Mouse (Mus musculus) kidney, adult 8-10 months (tissue): ENCODE measurements around the gene Stat6.

Experiments used
- DNase-seq, 2 experiments: peaks; one replicate each; pipeline ENCODE4 v3.0.0; 2022

Gene Stat6

DNA sequence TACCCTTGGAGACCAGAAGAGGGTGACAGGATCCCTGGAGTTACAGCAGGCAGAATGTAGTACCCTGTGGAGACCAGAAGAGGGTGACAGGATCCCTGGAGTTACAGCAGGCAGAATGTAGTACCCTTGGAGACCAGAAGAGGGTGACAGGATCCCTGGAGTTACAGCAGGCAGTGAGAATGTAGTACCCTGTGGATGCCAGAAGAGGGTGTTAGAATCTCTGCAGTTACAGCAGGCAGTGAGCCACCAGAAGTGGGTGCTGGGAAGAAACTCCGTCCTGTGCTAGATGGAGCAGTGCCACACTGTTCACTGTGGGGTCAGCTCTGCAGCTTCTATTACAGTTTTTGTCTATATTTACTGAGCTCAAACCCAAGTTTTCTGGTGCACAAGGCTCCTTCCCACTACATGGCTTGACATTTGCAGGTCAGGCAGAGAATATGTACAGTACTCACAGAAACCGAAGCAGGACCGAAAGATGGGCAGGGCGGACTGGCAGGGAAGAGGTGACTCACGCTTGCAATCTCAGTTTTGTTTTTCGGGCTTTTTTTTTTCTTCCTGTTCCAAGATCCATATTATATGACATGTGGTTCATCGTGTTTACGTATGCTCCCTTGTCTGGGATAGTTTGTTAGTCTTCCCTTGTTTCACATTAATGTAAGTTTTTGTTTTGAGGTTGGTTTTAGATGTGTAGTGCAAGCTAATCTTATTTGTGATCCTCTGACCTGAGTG lies 32.2 kb downstream of the Stat6 start:
- peak; percentile 93 to 96 for DNase-seq

DNA sequence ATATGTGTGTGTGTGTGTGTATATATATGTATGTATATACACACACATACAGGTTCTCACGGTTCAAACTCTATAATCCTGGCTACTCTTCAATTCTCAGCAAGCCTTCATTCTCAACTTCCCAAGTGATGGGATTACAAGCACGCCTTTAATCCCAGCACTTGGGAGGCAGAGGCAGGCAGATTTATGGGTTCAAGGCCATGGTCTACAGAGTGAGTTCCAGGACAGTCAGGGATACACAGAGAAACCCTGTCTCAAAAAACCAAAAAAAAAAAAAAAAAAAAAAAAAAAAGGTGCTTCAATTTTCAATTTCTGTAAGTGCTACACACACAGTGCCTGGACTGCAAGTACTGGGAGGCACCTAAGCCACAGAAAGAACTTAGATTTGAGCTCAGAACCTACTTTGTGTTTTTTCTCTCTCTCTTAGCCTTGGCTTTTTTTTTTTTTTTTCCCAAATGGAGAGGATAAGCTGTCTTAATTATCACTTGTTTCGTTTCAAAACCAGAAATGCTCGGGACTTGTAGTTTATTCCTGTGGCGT lies 33.1 kb downstream of the Stat6 start:
- DNase-seq = no peak

DNA sequence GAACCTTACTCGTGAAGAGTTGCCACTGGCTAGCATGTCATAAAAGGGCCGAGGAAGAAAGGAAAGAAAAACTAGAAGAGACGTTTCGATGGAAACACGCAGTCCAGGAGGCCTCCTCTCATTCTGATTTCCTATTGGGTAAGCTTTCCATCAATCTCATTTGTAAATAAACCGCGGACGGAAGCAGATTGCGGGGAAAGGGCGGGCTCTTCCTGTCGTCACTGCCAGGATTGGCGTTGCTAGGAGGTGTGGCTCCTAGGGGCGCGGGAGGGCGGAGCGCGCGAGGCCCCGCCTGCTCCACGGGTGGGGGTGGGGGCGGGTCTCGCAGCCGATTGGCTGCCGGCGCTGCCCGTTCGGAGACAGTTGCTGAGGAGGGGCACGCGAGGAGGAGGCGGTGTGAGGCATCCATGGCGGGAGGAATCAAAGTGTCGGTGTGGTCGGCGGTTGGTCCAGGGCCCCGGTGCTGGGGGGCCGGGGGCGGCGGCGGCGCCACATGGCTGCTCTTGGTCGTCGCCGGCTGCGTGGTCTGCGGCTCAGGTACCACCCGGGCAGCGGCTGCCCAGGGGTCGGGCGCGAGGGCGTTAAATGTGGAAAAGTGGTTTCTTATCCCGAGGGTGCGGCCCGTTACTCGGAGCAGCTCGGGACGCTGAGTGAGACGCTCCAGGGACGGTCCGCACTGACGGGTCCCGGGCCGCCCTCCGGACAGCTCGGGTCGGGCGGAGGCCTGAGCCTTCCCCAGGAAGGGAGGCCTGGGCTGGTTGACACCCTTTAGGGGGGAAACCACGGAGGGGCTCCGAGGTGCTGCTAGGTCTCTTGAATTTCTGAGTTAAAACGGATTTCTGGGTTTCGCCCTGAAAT lies 34.1 kb downstream of the Stat6 start:
- DNase-seq = peak; percentile 91 to 95

DNA sequence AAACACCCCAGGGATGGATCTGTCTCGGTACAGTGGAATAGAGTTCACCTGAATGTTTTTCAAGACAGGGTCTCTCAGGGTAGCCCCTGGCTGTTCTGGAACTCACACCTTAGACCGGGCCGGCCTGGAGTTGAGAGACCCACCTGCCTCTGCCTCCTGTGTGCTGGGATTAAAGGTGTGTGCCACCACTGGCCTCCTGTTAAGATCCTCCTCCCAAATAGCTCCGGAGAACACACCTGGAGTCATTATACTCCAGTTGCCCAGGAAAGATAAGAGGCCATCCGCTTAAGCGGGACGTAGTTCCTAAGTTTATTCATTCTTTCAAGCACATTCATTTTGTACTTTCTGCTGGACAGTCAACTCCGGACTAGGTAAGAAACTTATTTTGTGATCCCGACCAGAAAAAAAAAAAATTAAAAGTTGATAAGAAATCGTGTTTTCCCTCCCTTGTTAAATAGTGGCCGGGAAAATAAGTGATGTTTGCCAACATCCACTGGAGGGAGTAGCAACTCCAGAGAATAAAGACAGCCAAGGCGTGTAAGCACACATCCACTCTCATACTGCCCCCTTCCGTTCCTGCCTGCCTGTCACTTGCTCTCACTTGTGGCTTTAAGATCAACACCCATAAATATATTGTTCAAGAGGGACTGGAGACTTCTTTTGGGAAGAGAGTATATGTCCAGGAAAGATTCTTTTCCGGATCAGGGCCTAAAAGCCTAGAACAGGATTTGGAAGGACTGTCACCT lies 35.0 kb downstream of the Stat6 start:
- peak; percentile 74 to 78 for DNase-seq

DNA sequence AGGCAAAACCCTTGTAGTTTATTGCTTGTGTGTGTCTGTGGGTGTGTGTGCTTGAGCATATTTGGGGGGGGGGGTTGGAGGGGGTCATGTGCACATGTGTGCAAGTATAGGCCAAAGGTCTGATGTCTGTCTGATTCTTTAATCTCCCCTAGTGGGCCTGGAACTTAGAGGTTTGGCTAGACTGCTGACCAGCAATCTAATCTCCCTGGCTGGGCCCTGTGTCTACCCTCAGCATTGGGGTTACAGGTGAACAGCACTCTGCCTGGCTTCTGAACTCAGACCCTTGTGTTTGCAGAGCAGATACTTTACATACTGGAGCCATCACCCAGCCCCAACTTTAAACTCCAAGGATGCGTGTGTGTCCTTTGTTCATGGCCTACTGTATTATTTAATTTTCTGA lies 36.4 kb downstream of the Stat6 start:
- DNase-seq = no peak

GRCm38 (mm10) chr10:127679881-127680280 lies 37.1 kb downstream of the Stat6 start:
- no peak for DNase-seq

- DNase-seq = no peak
These were observed 40.1 kb downstream of the Stat6 start for GRCm38 (mm10) chr10:127682886-127683285.

GRCm38 (mm10) chr10:127691053-127691452 lies 48.3 kb downstream of the Stat6 start:
- no peak for DNase-seq

DNA sequence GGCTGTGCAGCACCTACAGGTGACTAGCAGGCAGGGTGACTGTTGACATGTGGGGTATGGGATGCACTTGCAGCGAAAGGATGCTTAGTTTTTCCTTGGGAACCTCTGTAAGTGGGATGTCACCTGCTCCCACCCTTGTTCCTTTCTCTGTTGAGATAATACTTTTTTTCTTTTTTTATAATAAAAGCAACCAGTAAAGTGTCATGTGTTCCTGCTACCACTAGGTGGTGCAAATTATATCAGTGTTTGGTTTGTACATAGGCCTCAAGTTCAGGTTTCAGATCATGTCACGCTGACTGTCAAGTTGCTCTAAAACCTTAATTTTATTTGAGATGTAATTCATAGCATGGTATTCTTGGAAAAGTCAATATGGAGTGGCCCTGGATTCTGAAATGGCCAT lies 51.9 kb downstream of the Stat6 start:
- DNase-seq = no peak

GRCm38 (mm10) chr10:127695775-127696174 lies 53.0 kb downstream of the Stat6 start:
- DNase-seq = no peak

- DNase-seq = no peak
These were observed 56.2 kb downstream of the Stat6 start for GRCm38 (mm10) chr10:127698966-127699365.

GRCm38 (mm10) chr10:127703299-127703698 lies 60.5 kb downstream of the Stat6 start:
- DNase-seq = no peak

- DNase-seq = no peak
These were observed 61.5 kb downstream of the Stat6 start for GRCm38 (mm10) chr10:127704293-127704692.

GRCm38 (mm10) chr10:127704766-127705220 lies 62.0 kb downstream of the Stat6 start, which contains the start of gene Myo1a:
Gene Myo1a, plus strand, starts transcription at chr10:127705170.
- no peak for DNase-seq

DNA sequence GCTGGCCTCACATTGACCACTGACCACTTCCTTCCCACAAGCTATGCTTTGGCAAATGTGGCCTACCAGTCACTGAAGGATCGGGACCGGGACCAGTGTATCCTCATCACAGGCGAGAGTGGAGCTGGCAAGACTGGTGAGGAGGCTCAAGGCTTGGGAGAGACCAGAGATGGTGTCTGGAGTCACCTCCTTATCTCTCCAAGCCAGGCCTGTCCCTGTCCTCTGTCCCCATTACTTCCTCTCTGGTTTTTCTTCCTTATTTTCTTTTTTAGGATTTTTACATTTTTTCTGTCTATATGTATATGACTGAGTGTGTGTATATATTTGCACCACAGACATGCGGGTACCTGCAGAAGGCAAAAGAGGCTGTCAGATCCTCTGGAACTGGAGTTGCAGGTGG lies 63.0 kb downstream of the Stat6 start:
- DNase-seq = no peak

DNA sequence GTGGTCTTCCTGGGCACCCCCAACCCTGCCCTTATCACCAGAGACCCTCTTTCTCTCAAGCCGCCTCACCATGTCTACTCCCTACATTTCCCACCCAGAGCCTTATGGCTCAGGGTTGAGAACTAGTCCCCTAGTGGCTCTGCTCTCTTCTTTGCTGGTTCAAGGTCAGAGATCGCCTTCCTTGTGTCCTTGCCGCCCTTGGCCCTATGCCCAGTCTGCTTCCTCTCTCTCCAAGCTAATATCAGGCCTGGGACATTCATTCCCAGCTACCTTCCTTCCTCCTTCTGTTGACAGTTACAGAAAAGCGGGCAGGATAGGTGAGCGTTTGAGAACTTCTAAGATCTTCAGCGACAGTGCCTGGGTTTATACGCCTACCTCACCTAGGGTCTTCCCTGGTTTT lies 64.9 kb downstream of the Stat6 start:
- peak; percentile 21 to 34 for DNase-seq

DNA sequence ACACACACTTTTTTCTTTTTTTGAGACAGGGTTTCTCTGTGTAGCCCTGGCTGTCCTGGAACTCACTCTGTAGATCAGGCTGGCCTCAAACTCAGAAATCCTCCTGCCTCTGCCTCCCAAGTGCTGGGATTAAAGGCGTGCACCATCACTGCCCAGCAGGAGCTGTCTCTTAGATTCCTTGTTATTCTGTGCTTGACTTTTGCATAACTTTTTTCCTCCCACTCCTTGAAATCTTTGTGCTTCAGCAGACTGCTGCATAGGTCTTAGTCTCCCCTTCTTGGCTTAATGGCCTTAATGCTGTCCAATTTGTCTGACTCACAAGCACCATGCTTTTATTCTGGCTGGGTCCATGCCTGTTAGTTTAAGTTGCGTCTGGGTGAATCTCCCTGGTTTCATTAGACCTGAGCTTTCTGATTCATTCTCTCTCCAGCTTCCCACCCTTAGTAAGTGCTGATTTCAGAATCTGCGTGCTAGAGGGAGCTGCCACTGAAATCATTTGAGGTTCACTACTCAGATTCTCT lies 66.1 kb downstream of the Stat6 start:
- no peak for DNase-seq

GRCm38 (mm10) chr10:127710331-127710730 lies 67.5 kb downstream of the Stat6 start:
- DNase-seq = no peak
